Mouse (Mus musculus) heart, postnatal 0 days (tissue): Measurements from ENCODE around the gene Krt83.

Experiments used
- CTCF ChIP-seq: IDR thresholded peaks from 2 replicates; pipeline ENCODE4 v1.5.1; 2016; ENCODE audit warnings: antibody characterized with exemption, control low read depth, low read depth
- EP300 ChIP-seq: IDR thresholded peaks from 2 replicates; pipeline ENCODE4 v1.6.1; 2016; ENCODE audit warnings: antibody characterized with exemption, low read depth

DNA sequence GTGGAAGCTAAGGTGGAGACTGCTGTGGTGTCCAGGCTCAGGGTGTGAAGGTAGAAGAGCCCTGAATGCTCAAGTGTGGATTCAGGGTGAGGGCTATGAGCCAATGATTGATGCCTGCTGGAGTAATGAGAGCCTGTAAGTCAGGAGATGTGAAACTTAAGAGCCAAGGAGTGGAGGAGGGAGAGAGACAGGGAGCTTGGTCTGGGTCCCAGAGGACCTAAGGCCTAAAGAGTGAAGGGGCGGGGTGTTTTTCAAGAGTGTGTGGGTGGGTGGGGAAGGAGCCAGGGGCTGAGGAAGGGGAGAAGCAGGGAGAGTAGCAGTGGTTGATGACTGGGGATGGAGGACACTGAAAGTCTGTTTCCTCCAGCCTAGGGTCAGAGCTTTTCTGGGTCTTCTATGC, 7.7 kb downstream of the Krt83 start:
- TF ChIP-seq CTCF (no peak), EP300 (no peak)
